Mouse (Mus musculus) lung, postnatal 0 days (tissue): ENCODE measurements around the gene Gys2.

Experiments used
- CTCF ChIP-seq: IDR thresholded peaks from 2 replicates; pipeline ENCODE4 v1.5.1; 2016; ENCODE audit warnings: antibody characterized with exemption, mild to moderate bottlenecking
- EP300 ChIP-seq: IDR thresholded peaks from 2 replicates; pipeline ENCODE4 v1.6.1; 2016; ENCODE audit warnings: antibody characterized with exemption, mild to moderate bottlenecking, control low read depth

GRCm38 (mm10) chr6:142394669-142395068 is 78.2 kb downstream of the Gys2 start:
- TF ChIP-seq CTCF (no peak), EP300 (no peak)
